Mouse (Mus musculus) stomach, postnatal 0 days (tissue): ENCODE data around the gene Psmb8. TPM values are rescaled to one million over a fixed set of nuclear protein-coding genes. Genes with fewer than 3 reads are reported as not detected.

ENCODE experiments used
- ATAC-seq: fragments of 200-750 bp; cut with Nextera tagmentation; 2 replicates; pipeline ENCODE4 v1.8.0; 2017; ENCODE audit not compliant: low FRiP score, low TSS enrichment
- DNase-seq: peaks from one replicate; pipeline ENCODE4 v3.0.0-alpha.2; 2016; ENCODE audit warnings: low spot score
- H3K27ac ChIP-seq: fragments of 300-500 bp; sonication (generic); replicated peaks from 2 replicates; pipeline ENCODE4 v1.5.1; 2014; ENCODE audit warnings: mild to moderate bottlenecking, control low read depth
- H3K27me3 ChIP-seq: fragments of 300-500 bp; sonication (generic); 2 replicates; pipeline ENCODE4 v1.6.1; 2014; ENCODE audit warnings: low read length; ENCODE audit not compliant: control insufficient read depth, insufficient read depth
- H3K36me3 ChIP-seq: fragments of 300-500 bp; sonication (generic); 2 replicates; pipeline ENCODE4 v1.6.1; 2014; ENCODE audit warnings: low read length, mixed read lengths; ENCODE audit not compliant: control insufficient read depth, insufficient read depth
- H3K4me1 ChIP-seq: fragments of 300-500 bp; sonication (generic); replicated peaks from 2 replicates; pipeline ENCODE4 v1.6.1; 2014; ENCODE audit warnings: antibody characterized with exemption; ENCODE audit not compliant: control insufficient read depth, insufficient read depth
- H3K4me2 ChIP-seq: fragments of 300-500 bp; sonication (generic); replicated peaks from 2 replicates; pipeline ENCODE4 v1.6.1; 2014; ENCODE audit warnings: low read depth, mild to moderate bottlenecking, control low read depth, moderate library complexity
- H3K4me3 ChIP-seq: fragments of 300-500 bp; sonication (generic); 2 replicates; pipeline ENCODE4 v1.5.1; 2014; ENCODE audit warnings: low read depth, low read length, control low read depth
- H3K9ac ChIP-seq: fragments of 300-500 bp; sonication (generic); 2 replicates; pipeline ENCODE4 v1.6.1; 2014; ENCODE audit warnings: mild to moderate bottlenecking, low read length, control low read depth, mixed read lengths
- H3K9me3 ChIP-seq: fragments of 300-500 bp; sonication (generic); 2 replicates; pipeline ENCODE4 v1.6.1; 2016; ENCODE audit warnings: low read length; ENCODE audit not compliant: control insufficient read depth
- CTCF ChIP-seq: IDR thresholded peaks from 2 replicates; pipeline ENCODE4 v1.5.1; 2016; ENCODE audit warnings: antibody characterized with exemption, low read depth, mild to moderate bottlenecking, moderate library complexity
- EP300 ChIP-seq: optimal IDR thresholded peaks from 2 replicates; pipeline ENCODE3; 2016; ENCODE audit warnings: antibody characterized with exemption
- WGBS: fragments of 180-500 bp; shearing (Covaris S2); extraction: QIAGEN DNeasy Blood & Tissue Kit; methylation state at CpG from one replicate; pipeline ENCODE4 v1.1.7; 2014; 5-methylcytosine and 5-hydroxymethylcytosine counted together
- polyA plus RNA-seq: library from polyadenylated mRNA; unstranded; fragments of >200 nt; fragmentation: Nextera tagmentation; extraction: Ambion mirVana; gene quantifications from 2 replicates; pipeline ENCODE4 v1.2.1, GENCODE M21; 2015

Psmb8 gene
- polyA plus RNA-seq, 1 experiment from 2014 or later = 16.2 TPM

GRCm38 (mm10) chr17:34169279-34169678, 28.2 kb upstream of the Psmb8 start:
- TF ChIP-seq EP300 (no peak), CTCF (peak; percentile 85)
- ATAC-seq = peak; percentile 53; the same call in 1 of the 2 replicates
- H3K36me3 ChIP-seq = no peaks in the 10 kb centered on the region
- no peak overlapping the region for H3K4me2 ChIP-seq
- no peaks in the 10 kb centered on the region for H3K4me1 ChIP-seq
- no peak overlapping the region for H3K9ac ChIP-seq
- H3K27ac ChIP-seq = no peak overlapping the region
- H3K4me3 ChIP-seq = no peak overlapping the region
- 0% methylated on average over 2 of the region's 2 CpGs for WGBS
- no peaks in the 10 kb centered on the region for H3K27me3 ChIP-seq
- 0 out of 2 replicates have a peak, but pooled peaks cover 4% of the 10 kb centered on the region for H3K9me3 ChIP-seq
- peak; percentile 49 for DNase-seq

- DNase-seq (no peak), ATAC-seq (no peak)
- WGBS = 18% methylated on average over 4 of the region's 4 CpGs
- TF ChIP-seq EP300 = no peak
- TF ChIP-seq CTCF = no peak
- Histone ChIP-seq H3K27ac (no peak overlapping the region), H3K4me2 (no peak overlapping the region), H3K36me3 (no peaks in the 10 kb centered on the region), H3K4me1 (no peaks in the 10 kb centered on the region), H3K9me3 (0 out of 2 replicates have a peak, but pooled peaks cover 4% of the 10 kb centered on the region), H3K27me3 (no peaks in the 10 kb centered on the region), H3K4me3 (no peak overlapping the region), H3K9ac (no peak overlapping the region)
These were observed 27.0 kb upstream of the Psmb8 start for GRCm38 (mm10) chr17:34170487-34170876.

- H3K4me2 ChIP-seq = no peak overlapping the region
- ATAC-seq (peak; percentile 65), DNase-seq (peak; percentile 78)
- TF ChIP-seq EP300 (no peak), CTCF (peak; percentile 98)
- H3K4me3 ChIP-seq = no peak overlapping the region
- no peak overlapping the region for H3K27ac ChIP-seq
- no peaks in the 10 kb centered on the region for H3K27me3 ChIP-seq
- H3K9ac ChIP-seq = no peak overlapping the region
- whole genome bisulfite sequencing = 35% methylated on average over 13 of the region's 13 CpGs
- H3K4me1 ChIP-seq = no peaks in the 10 kb centered on the region
- H3K9me3 ChIP-seq = 0 out of 2 replicates have a peak, but pooled peaks cover 4% of the 10 kb centered on the region
- no peaks in the 10 kb centered on the region for H3K36me3 ChIP-seq
These were observed 26.5 kb upstream of the Psmb8 start for GRCm38 (mm10) chr17:34170877-34171498.

DNA sequence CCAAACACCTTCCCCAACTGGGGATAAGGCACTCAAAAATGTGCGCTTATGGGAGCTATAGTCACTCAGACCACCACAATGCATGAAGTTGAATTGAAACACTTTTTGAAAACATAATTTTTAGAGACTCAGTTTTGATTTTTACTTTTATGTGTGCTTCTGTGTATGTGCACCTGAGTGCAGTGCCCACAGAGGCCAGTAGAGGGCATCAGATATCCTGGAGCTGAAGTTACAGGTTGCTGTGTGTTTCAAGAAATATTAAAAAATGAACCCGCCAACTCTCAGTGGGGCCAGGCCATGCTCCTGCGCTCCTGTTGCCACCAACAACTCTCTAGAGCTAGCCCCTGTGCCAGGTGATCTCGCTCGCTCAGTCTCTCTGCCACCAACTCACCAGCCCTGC, 25.0 kb upstream of the Psmb8 start:
- ATAC-seq = no peak
- Histone ChIP-seq H3K4me3 (no peak overlapping the region), H3K27me3 (no peaks in the 10 kb centered on the region), H3K9ac (no peak overlapping the region), H3K36me3 (no peaks in the 10 kb centered on the region), H3K4me1 (no peaks in the 10 kb centered on the region), H3K27ac (no peak overlapping the region), H3K9me3 (0 out of 2 replicates have a peak, but pooled peaks cover 4% of the 10 kb centered on the region), H3K4me2 (no peak overlapping the region)
- no peak for DNase-seq
- 92% methylated on average over 5 of the region's 5 CpGs for WGBS
- TF ChIP-seq EP300 = no peak
- peak; percentile 38 for TF ChIP-seq CTCF

DNA sequence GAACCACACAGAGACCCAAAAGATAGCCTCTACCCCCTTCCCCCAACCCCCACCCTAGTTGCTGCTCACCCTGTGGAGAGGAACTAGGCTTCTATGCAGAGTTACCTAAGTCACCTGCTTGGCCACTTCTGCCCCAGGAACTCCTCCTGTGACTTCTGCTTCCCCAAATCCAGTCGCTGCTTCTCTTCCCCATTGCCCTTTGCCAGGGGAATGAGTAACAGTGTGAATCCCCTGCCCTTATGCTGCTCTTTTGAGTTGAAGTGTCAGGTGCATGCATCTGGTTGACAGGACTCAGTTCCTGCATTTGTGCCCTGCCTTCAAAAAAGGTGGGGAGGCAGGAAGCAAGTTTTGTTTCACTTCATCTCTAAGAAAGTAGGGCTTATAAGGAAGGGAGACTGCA, 23.4 kb upstream of the Psmb8 start:
- no peak for TF ChIP-seq CTCF
- no peak for TF ChIP-seq EP300
- no peak for ATAC-seq
- WGBS = 26% methylated on average over 1 of the region's 1 CpGs

GRCm38 (mm10) chr17:34177179-34177578, 20.3 kb upstream of the Psmb8 start:
- WGBS = 71% methylated on average over 4 of the region's 4 CpGs
- ATAC-seq = no peak
- H3K4me1 ChIP-seq = no peaks in the 10 kb centered on the region
- TF ChIP-seq CTCF (peak; percentile 53), EP300 (no peak)
- no peak for DNase-seq
- no peaks in the 10 kb centered on the region for H3K36me3 ChIP-seq
- H3K27ac ChIP-seq = no peak overlapping the region
- no peak overlapping the region for H3K4me2 ChIP-seq
- no peak overlapping the region for H3K4me3 ChIP-seq
- H3K9ac ChIP-seq = no peak overlapping the region
- H3K9me3 ChIP-seq = 0 out of 2 replicates have a peak, but pooled peaks cover 4% of the 10 kb centered on the region
- H3K27me3 ChIP-seq = no peaks in the 10 kb centered on the region

More for the DNA sequence above, 23.4 kb upstream of the Psmb8 start:
- Histone ChIP-seq H3K27ac (no peak overlapping the region), H3K9ac (no peak overlapping the region), H3K36me3 (no peaks in the 10 kb centered on the region), H3K4me3 (no peak overlapping the region), H3K27me3 (no peaks in the 10 kb centered on the region), H3K4me1 (no peaks in the 10 kb centered on the region), H3K9me3 (0 out of 2 replicates have a peak, but pooled peaks cover 4% of the 10 kb centered on the region), H3K4me2 (no peak overlapping the region)
- no peak for DNase-seq
